Mouse (Mus musculus): ENCODE data around the gene Ppp6r1. TPM values are rescaled to one million over a fixed set of nuclear protein-coding genes. Genes with fewer than 3 reads are reported as not detected.

Gene Ppp6r1
- total and polyA plus RNA-seq, 2 experiments from 2014 or later = 9.4 to 142 TPM

- no peaks in the 10 kb centered on the region for H3K9me3 ChIP-seq (ENCODE audit: low read length)
- DNase-seq (ENCODE audit: low spot score) (no peak), ATAC-seq (no peak)
- no peak overlapping the region for H3K27ac ChIP-seq
- H3K27me3 ChIP-seq (ENCODE audit: insufficient read depth, low read length) = no peaks in the 10 kb centered on the region
- 67% methylated on average over 4 of the region's 4 CpGs for WGBS
- no peak overlapping the region for H3K9ac ChIP-seq (replicated peaks; ENCODE audit: low read length)
- TF ChIP-seq CTCF (IDR thresholded peaks at IDR 0.05; ENCODE audit: low read depth) = no peak
- H3K4me2 ChIP-seq (ENCODE audit: low read depth, low read length) = no peak overlapping the region
- H3K4me3 ChIP-seq (ENCODE audit: low read length) = no peak overlapping the region
- H3K36me3 ChIP-seq (ENCODE audit: insufficient read depth, low read length) = peaks cover 35% of the 10 kb centered on the region
- no peaks in the 10 kb centered on the region for H3K4me1 ChIP-seq (ENCODE audit: insufficient read depth, low read length)
These were observed 13.1 kb upstream of the Ppp6r1 start for GRCm38 (mm10) chr7:4671956-4672355.

- DNase-seq (ENCODE audit: low spot score) (no peak), ATAC-seq (no peak)
- Histone ChIP-seq H3K9me3 (ENCODE audit: low read length) (no peaks in the 10 kb centered on the region), H3K4me1 (ENCODE audit: insufficient read depth, low read length) (no peaks in the 10 kb centered on the region), H3K36me3 (ENCODE audit: insufficient read depth, low read length) (peaks cover 42% of the 10 kb centered on the region), H3K4me3 (ENCODE audit: low read length) (no peak overlapping the region), H3K27me3 (ENCODE audit: insufficient read depth, low read length) (no peaks in the 10 kb centered on the region), H3K4me2 (ENCODE audit: low read depth, low read length) (no peak overlapping the region), H3K27ac (no peak overlapping the region), H3K9ac (replicated peaks; ENCODE audit: low read length) (no peak overlapping the region)
- WGBS = 87% methylated on average over 8 of the region's 8 CpGs
- no peak for TF ChIP-seq CTCF (IDR thresholded peaks at IDR 0.05; ENCODE audit: low read depth)
These were observed 11.9 kb upstream of the Ppp6r1 start for GRCm38 (mm10) chr7:4670655-4671255.

- Histone ChIP-seq H3K9me3 (ENCODE audit: low read length) (no peaks in the 10 kb centered on the region), H3K4me2 (ENCODE audit: low read depth, low read length) (no peak overlapping the region), H3K36me3 (ENCODE audit: insufficient read depth, low read length) (peaks cover 31% of the 10 kb centered on the region), H3K27ac (no peak overlapping the region), H3K4me1 (ENCODE audit: insufficient read depth, low read length) (no peaks in the 10 kb centered on the region), H3K9ac (replicated peaks; ENCODE audit: low read length) (no peak overlapping the region), H3K4me3 (ENCODE audit: low read length) (no peak overlapping the region), H3K27me3 (ENCODE audit: insufficient read depth, low read length) (no peaks in the 10 kb centered on the region)
- ATAC-seq = no peak
- WGBS = 97% methylated on average over 9 of the region's 9 CpGs
- no peak for DNase-seq (ENCODE audit: low spot score)
- TF ChIP-seq CTCF (IDR thresholded peaks at IDR 0.05; ENCODE audit: low read depth) = no peak
These were observed 10.3 kb upstream of the Ppp6r1 start for GRCm38 (mm10) chr7:4669156-4669555.

GRCm38 (mm10) chr7:4668506-4668905 lies 9.7 kb upstream of the Ppp6r1 start:
- Histone ChIP-seq H3K36me3 (ENCODE audit: insufficient read depth, low read length) (peaks cover 37% of the 10 kb centered on the region), H3K4me3 (ENCODE audit: low read length) (no peak overlapping the region), H3K9ac (replicated peaks; ENCODE audit: low read length) (no peak overlapping the region), H3K4me2 (ENCODE audit: low read depth, low read length) (no peak overlapping the region), H3K27me3 (ENCODE audit: insufficient read depth, low read length) (no peaks in the 10 kb centered on the region), H3K9me3 (ENCODE audit: low read length) (no peaks in the 10 kb centered on the region), H3K27ac (no peak overlapping the region), H3K4me1 (ENCODE audit: insufficient read depth, low read length) (no peaks in the 10 kb centered on the region)
- no peak for ATAC-seq
- TF ChIP-seq CTCF (IDR thresholded peaks at IDR 0.05; ENCODE audit: low read depth) = no peak
- DNase-seq (ENCODE audit: low spot score) = no peak
- WGBS = 93% methylated on average over 8 of the region's 8 CpGs

GRCm38 (mm10) chr7:4666871-4667270 lies 8.1 kb upstream of the Ppp6r1 start:
- no peaks in the 10 kb centered on the region for H3K4me1 ChIP-seq (ENCODE audit: insufficient read depth, low read length)
- DNase-seq (ENCODE audit: low spot score) (no peak), ATAC-seq (no peak)
- TF ChIP-seq CTCF (IDR thresholded peaks at IDR 0.05; ENCODE audit: low read depth) = no peak
- WGBS = 96% methylated on average over 5 of the region's 5 CpGs
- no peak overlapping the region for H3K9ac ChIP-seq (replicated peaks; ENCODE audit: low read length)
- no peak overlapping the region for H3K4me3 ChIP-seq (ENCODE audit: low read length)
- H3K27me3 ChIP-seq (ENCODE audit: insufficient read depth, low read length) = no peaks in the 10 kb centered on the region
- H3K27ac ChIP-seq = no peak overlapping the region
- peaks cover 37% of the 10 kb centered on the region for H3K36me3 ChIP-seq (ENCODE audit: insufficient read depth, low read length)
- H3K9me3 ChIP-seq (ENCODE audit: low read length) = no peaks in the 10 kb centered on the region
- H3K4me2 ChIP-seq (ENCODE audit: low read depth, low read length) = no peak overlapping the region

- Histone ChIP-seq H3K9ac (replicated peaks; ENCODE audit: low read length) (no peak overlapping the region), H3K9me3 (ENCODE audit: low read length) (no peaks in the 10 kb centered on the region), H3K27me3 (ENCODE audit: insufficient read depth, low read length) (no peaks in the 10 kb centered on the region), H3K27ac (no peak overlapping the region), H3K4me2 (ENCODE audit: low read depth, low read length) (no peak overlapping the region), H3K4me1 (ENCODE audit: insufficient read depth, low read length) (peaks cover 6% of the 10 kb centered on the region; the same call in 1 of the 2 replicates), H3K36me3 (ENCODE audit: insufficient read depth, low read length) (peaks cover 25% of the 10 kb centered on the region; the same call in 1 of the 2 replicates), H3K4me3 (ENCODE audit: low read length) (no peak overlapping the region)
- DNase-seq (ENCODE audit: low spot score) (no peak), ATAC-seq (no peak)
- WGBS = 84% methylated on average over 2 of the region's 2 CpGs
- no peak for TF ChIP-seq CTCF (IDR thresholded peaks at IDR 0.05; ENCODE audit: low read depth)
These were observed 4.9 kb upstream of the Ppp6r1 start for GRCm38 (mm10) chr7:4663742-4664141.

- peaks cover 6% of the 10 kb centered on the region; the same call in 1 of the 2 replicates for H3K4me1 ChIP-seq (ENCODE audit: insufficient read depth, low read length)
- 79% methylated on average over 8 of the region's 8 CpGs for WGBS
- H3K36me3 ChIP-seq (ENCODE audit: insufficient read depth, low read length) = peaks cover 21% of the 10 kb centered on the region; the same call in 1 of the 2 replicates
- H3K9ac ChIP-seq (replicated peaks; ENCODE audit: low read length) = no peak overlapping the region
- DNase-seq (ENCODE audit: low spot score) (no peak), ATAC-seq (no peak)
- no peaks in the 10 kb centered on the region for H3K9me3 ChIP-seq (ENCODE audit: low read length)
- no peak overlapping the region for H3K27ac ChIP-seq
- no peaks in the 10 kb centered on the region for H3K27me3 ChIP-seq (ENCODE audit: insufficient read depth, low read length)
- TF ChIP-seq CTCF (IDR thresholded peaks at IDR 0.05; ENCODE audit: low read depth) = no peak
- no peak overlapping the region for H3K4me3 ChIP-seq (ENCODE audit: low read length)
- H3K4me2 ChIP-seq (ENCODE audit: low read depth, low read length) = no peak overlapping the region
These were observed 4.4 kb upstream of the Ppp6r1 start for GRCm38 (mm10) chr7:4663179-4663578.

Measured in hindbrain, postnatal 0 days (tissue).